Mouse (Mus musculus): ENCODE results near the gene Rinl. TPM values are rescaled to one million over a fixed set of nuclear protein-coding genes. Genes with fewer than 3 reads are reported as not detected.

The Rinl gene
- total RNA-seq (2021), result 1 to 10 TPM; 2.5 to 2.8 TPM
- long read RNA-seq, experiment 1, partial matches to known transcripts, result 0 of 3 reads
- long read RNA-seq, experiment 1, other reads (novel, unspliced or antisense), result 3 of 3 reads
- long read RNA-seq, experiment 2, partial matches to known transcripts, result 1 of 4 reads
- long read RNA-seq, experiment 2, other reads (novel, unspliced or antisense), result 3 of 4 reads

GRCm38 (mm10) chr7:28788307-28789195 lies at the start of gene Rinl:
Gene Rinl (plus strand): TSS chr7:28788969.
- DNase-seq, result peak in 1 of 2 experiments; percentile 25

- no peak for DNase-seq
Measured at GRCm38 (mm10) chr7:28739829-28740228, 48.9 kb upstream of the Rinl start.

GRCm38 (mm10) chr7:28740949-28741348 lies 47.8 kb upstream of the Rinl start:
- DNase-seq, result peak; percentile 32 to 33

GRCm38 (mm10) chr7:28741368-28741708 lies 47.4 kb upstream of the Rinl start:
- no peak for DNase-seq

GRCm38 (mm10) chr7:28741709-28742438 lies 46.9 kb upstream of the Rinl start, which contains the start of the genes Mrps12 and Sars2:
Gene Mrps12 (minus strand): TSS chr7:28741820.
Gene Sars2 (plus strand): TSS chr7:28741992.
- DNase-seq, result peak; percentile 94

- no peak for DNase-seq
Measured at GRCm38 (mm10) chr7:28749935-28750334, 38.8 kb upstream of the Rinl start.

GRCm38 (mm10) chr7:28756079-28756478 lies 32.7 kb upstream of the Rinl start, which contains the start of gene Ccer2:
Gene Ccer2 (plus strand): TSS chr7:28756174.
- DNase-seq, result no peak

- DNase-seq, result no peak
Measured at GRCm38 (mm10) chr7:28758623-28759022, 30.1 kb upstream of the Rinl start.

GRCm38 (mm10) chr7:28761907-28762306 lies 26.9 kb upstream of the Rinl start:
- peak; percentile 34 to 56 for DNase-seq

- DNase-seq, result peak; percentile 45 to 55
Measured at GRCm38 (mm10) chr7:28765211-28765610, 23.6 kb upstream of the Rinl start.

GRCm38 (mm10) chr7:28766173-28766879 lies 22.4 kb upstream of the Rinl start, which contains the start of gene Sirt2:
Gene Sirt2 (plus strand): TSS chr7:28766735.
- peak; percentile 94 to 97 for DNase-seq

- DNase-seq, result no peak
Measured at GRCm38 (mm10) chr7:28766910-28767309, 21.9 kb upstream of the Rinl start.

- DNase-seq, result no peak
Measured at GRCm38 (mm10) chr7:28767462-28767965, 21.3 kb upstream of the Rinl start, which contains the start of gene Nfkbib. Gene Nfkbib (minus strand): TSS chr7:28767512.

GRCm38 (mm10) chr7:28769414-28769958 lies 19.3 kb upstream of the Rinl start:
- DNase-seq, result no peak

GRCm38 (mm10) chr7:28770309-28770708 lies 18.5 kb upstream of the Rinl start:
- no peak for DNase-seq

GRCm38 (mm10) chr7:28771867-28772266 lies 16.9 kb upstream of the Rinl start:
- DNase-seq, result peak in 1 of 2 experiments; percentile 28

GRCm38 (mm10) chr7:28773163-28773562 lies 15.6 kb upstream of the Rinl start:
- DNase-seq, result no peak

GRCm38 (mm10) chr7:28774164-28774563 lies 14.6 kb upstream of the Rinl start:
- no peak for DNase-seq

- no peak for DNase-seq
Measured at GRCm38 (mm10) chr7:28775129-28775528, 13.6 kb upstream of the Rinl start.

- peak; percentile 40 to 41 for DNase-seq
Measured at GRCm38 (mm10) chr7:28778825-28779224, 9.9 kb upstream of the Rinl start.

GRCm38 (mm10) chr7:28780067-28780658 lies 8.6 kb upstream of the Rinl start:
- DNase-seq, result peak; percentile 88 to 91
